Mouse (Mus musculus): ENCODE results near the gene Col12a1.

DNA sequence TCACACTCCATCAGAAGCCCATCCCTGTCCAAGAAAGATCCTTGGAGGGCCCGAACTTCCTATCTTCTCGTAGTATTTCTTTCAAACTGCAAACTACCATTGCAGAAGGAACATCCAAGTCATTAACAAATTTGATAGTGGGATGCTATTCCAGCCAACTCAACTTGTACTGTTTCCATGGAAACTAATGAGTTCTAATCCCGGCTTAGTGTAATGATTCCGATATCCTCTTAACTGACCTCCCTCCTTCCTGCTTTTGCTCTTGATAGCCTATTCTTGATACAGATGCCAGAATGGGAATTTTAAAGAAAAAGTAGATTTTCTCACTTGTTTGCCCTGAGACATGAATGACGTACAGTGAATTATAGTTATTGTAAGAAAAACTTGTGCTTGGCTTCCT, 112.5 kb downstream of the Col12a1 start:
- TF ChIP-seq MAFK (IDR thresholded peaks at IDR 0.05; ENCODE audit: insufficient replicate concordance, low read length) (no peak), CHD1 (IDR thresholded peaks at IDR 0.05; ENCODE audit: low read depth, low read length) (no peak)

All from CH12.LX (cell line).